Mouse (Mus musculus) forebrain, embryonic 16.5 days (tissue): Measurements from ENCODE around the gene Mfap2. TPM values are rescaled to one million over a fixed set of nuclear protein-coding genes. Genes with fewer than 3 reads are reported as not detected.

Experiments used
- ATAC-seq: fragments of 200-750 bp; cut with Nextera tagmentation; 2 replicates; pipeline ENCODE4 v1.8.0; 2017; ENCODE audit warnings: mild to moderate bottlenecking, moderate library complexity
- H3K27ac ChIP-seq: fragments of 300-500 bp; sonication (generic); 2 replicates; pipeline ENCODE4 v1.5.1; 2014; ENCODE audit warnings: low read length, control low read depth
- H3K27me3 ChIP-seq: fragments of 300-500 bp; sonication (generic); replicated peaks from 2 replicates; pipeline ENCODE4 v1.6.1; 2014; ENCODE audit warnings: low read length; ENCODE audit not compliant: control insufficient read depth, insufficient read depth
- H3K36me3 ChIP-seq: fragments of 300-500 bp; sonication (generic); 2 replicates; pipeline ENCODE4 v1.6.1; 2014; ENCODE audit not compliant: control insufficient read depth, insufficient read depth
- H3K4me1 ChIP-seq: fragments of 300-500 bp; sonication (generic); replicated peaks from 2 replicates; pipeline ENCODE4 v1.6.1; 2014; ENCODE audit warnings: low read length; ENCODE audit not compliant: control insufficient read depth, insufficient read depth
- H3K4me2 ChIP-seq: fragments of 300-500 bp; sonication (generic); 2 replicates; pipeline ENCODE4 v1.6.1; 2014; ENCODE audit warnings: mild to moderate bottlenecking, low read length, control low read depth
- H3K4me3 ChIP-seq: fragments of 300-500 bp; sonication (generic); replicated peaks from 2 replicates; pipeline ENCODE4 v1.5.1; 2014; ENCODE audit warnings: mild to moderate bottlenecking, low read length, control low read depth
- H3K9ac ChIP-seq: fragments of 300-500 bp; sonication (generic); replicated peaks from 2 replicates; pipeline ENCODE4 v1.6.1; 2014; ENCODE audit warnings: low read depth, low read length, control low read depth
- H3K9me3 ChIP-seq: fragments of 300-500 bp; sonication (generic); 2 replicates; pipeline ENCODE4 v1.6.1; 2016; ENCODE audit warnings: low read length; ENCODE audit not compliant: control insufficient read depth
- WGBS: fragments of 180-500 bp; shearing (Covaris S2); extraction: QIAGEN DNeasy Blood & Tissue Kit; methylation state at CpG from one replicate; pipeline ENCODE4 v1.1.7; 2014; 5-methylcytosine and 5-hydroxymethylcytosine counted together
- polyA plus RNA-seq: library from polyadenylated mRNA; unstranded; fragments of >200 nt; fragmentation: Nextera tagmentation; extraction: Ambion mirVana; gene quantifications from 2 replicates; pipeline ENCODE4 v1.2.1, GENCODE M21; 2015

The Mfap2 gene
- polyA plus RNA-seq, 1 experiment from 2014 or later: 202 TPM

DNA sequence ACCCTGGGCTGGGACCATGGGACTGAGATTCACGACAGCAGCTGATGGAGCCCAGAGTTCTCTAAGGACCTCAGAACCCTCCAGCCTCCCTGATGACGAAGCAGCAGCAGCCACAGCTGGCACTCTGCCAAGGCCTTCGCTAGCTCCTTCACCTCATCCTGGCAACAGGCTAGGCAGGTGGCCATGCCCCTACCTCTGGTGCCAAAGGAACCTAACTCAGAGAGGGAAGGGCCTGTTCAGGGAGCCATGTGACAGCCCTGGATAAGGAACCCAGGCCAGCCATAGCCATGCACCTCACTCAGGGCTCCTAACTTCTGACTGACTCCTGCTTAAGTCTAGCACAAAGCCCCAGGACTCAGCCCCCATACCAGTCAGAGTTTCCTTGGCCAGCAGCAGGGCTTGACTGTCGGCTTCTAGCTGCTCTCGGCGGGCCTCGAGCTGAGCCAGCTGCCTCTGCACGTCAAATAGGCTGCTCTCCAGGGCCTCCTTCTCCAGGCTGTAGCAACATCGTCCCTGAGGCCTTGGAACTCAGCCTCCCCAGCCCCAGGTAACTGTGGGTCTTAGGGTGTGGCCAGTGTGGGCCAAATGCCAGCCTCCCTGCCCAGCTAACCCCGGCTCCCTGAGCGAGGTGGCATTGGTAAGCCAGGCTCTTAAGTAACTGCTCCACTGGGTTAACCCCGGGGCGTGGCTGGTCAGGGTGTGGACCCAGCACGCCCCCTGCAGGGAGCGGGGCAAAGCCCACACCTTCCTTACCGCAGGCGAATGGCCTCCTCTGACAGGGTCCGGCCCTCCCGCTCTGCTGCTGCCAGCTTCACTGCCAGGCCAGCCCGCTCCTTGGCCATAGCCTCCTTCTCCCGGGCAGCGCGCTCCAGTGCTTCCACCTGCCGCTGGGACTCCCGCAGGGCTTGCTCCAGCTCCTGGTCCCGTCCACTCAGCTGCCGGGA lies 23.7 kb downstream of the Mfap2 start:
- H3K4me3 ChIP-seq: no peak overlapping the region
- 0 out of 2 replicates have a peak, but pooled peaks have one; percentile 7 for ATAC-seq
- H3K9ac ChIP-seq: no peak overlapping the region
- no peak overlapping the region for H3K27ac ChIP-seq
- no peaks in the 10 kb centered on the region for H3K9me3 ChIP-seq
- 70% methylated on average over 27 of the region's 27 CpGs for WGBS
- H3K4me1 ChIP-seq: peaks cover 7% of the 10 kb centered on the region; the same call in 1 of the 2 replicates
- no peaks in the 10 kb centered on the region; the same call in 1 of the 2 replicates for H3K36me3 ChIP-seq
- no peak overlapping the region for H3K4me2 ChIP-seq
- H3K27me3 ChIP-seq: no peaks in the 10 kb centered on the region

DNA sequence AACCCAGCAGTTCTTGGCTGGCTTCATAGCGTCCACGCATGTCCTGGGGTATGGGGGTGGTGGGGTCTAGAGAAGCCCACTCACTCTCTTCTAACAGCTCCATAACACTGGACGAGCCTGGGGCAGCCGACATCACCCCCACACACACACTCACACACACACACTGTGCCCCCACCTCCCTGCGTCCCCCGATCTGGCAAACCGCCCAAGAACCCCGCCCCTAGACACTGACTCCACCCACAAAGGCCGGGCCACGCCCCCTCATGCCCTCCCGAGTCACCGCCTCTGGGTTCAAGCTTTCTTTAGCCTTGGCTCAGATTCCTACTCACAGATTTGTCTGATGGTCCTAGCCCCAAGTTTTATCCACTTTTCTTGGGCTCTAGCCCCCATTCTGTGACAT lies 30.9 kb downstream of the Mfap2 start:
- no peak for ATAC-seq
- Histone ChIP-seq H3K27ac (no peak overlapping the region), H3K4me1 (0 out of 2 replicates have a peak, but pooled peaks cover 3% of the 10 kb centered on the region), H3K27me3 (no peaks in the 10 kb centered on the region), H3K4me2 (no peak overlapping the region), H3K9ac (no peak overlapping the region), H3K9me3 (no peaks in the 10 kb centered on the region), H3K4me3 (no peak overlapping the region), H3K36me3 (no peaks in the 10 kb centered on the region; the same call in 1 of the 2 replicates)
- WGBS: 53% methylated on average over 12 of the region's 12 CpGs

DNA sequence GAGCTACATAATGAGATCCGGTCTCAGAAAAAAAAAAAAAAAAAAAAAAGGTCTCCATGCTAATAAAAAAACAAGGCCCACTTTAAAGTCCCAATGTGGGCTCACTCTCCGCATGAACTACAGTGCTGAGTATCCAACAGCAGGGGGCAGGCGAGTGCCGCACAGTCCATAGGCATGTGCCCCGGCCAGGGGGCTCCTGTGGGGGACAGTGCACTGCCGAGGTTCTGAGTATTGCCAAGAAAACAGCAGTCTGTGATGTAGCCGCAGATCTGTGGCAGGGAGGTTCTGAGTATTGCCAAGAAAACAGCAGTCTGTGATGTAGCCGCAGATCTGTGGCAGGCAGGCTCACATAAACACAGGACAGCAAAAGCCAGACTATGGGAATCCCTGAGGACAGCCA lies 34.6 kb downstream of the Mfap2 start:
- Histone ChIP-seq H3K27me3 (no peaks in the 10 kb centered on the region), H3K9ac (no peak overlapping the region), H3K4me3 (no peak overlapping the region), H3K4me2 (no peak overlapping the region), H3K4me1 (peaks cover 18% of the 10 kb centered on the region), H3K9me3 (no peaks in the 10 kb centered on the region), H3K36me3 (no peaks in the 10 kb centered on the region), H3K27ac (no peak overlapping the region)
- 10% methylated on average over 8 of the region's 8 CpGs for WGBS
- ATAC-seq: peak; percentile 48; the same call in 1 of the 2 replicates

DNA sequence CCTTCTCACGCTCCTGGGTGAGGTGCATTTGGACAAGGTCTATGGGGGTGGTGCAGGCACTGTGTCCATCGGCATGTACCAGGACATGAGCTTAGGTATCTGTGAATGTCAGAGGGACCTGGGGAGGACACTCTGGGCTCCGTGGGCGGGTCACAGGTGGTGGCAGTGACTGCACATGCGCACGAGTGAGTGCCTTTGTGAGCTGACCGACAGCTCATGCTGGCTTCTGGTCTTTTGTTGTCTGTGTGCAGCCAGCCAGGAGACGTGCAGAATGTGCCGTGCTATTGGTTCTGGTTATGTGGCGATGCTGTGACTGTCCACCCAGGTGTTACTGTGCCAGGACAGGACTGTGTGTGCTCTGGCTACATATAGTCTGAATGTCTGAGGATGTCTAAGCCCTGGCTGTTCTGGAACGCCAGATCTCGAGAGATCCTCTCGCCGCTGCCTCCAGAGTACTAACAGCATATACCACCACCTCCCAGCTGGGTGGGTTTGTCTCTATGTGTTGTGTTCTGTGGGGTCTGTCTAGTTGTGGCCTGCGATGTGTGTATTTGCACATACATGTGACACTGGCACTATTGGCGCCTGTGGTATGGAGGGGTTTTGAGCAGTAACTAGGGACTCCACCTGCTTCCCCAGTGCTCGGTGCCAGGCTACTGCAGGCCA lies 38.7 kb downstream of the Mfap2 start:
- WGBS: 16% methylated on average over 17 of the region's 17 CpGs

DNA sequence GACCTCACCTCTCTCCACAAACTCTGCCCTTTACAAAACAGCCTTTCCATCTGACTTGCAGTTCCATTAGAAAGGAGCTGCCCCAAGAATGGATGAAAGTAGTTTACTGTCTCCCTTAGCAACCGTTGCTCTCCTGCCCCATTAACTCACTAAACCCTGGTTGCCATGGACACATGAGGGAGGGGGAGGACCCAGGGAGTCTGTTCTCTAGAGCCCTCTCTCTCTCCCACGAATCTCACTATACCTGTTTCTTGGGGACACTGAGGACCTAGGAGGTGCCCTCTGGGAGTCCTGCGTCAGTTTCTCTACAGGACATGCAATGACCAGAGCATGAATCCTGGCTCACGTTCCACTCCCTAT lies 39.2 kb downstream of the Mfap2 start:
- Histone ChIP-seq H3K4me3 (no peak overlapping the region), H3K4me2 (peak overlapping the region; percentile 34), H3K27ac (peak overlapping the region; percentile 92), H3K36me3 (no peaks in the 10 kb centered on the region), H3K9ac (peak overlapping the region; percentile 48), H3K27me3 (no peaks in the 10 kb centered on the region), H3K4me1 (peaks cover 54% of the 10 kb centered on the region), H3K9me3 (no peaks in the 10 kb centered on the region)
- 8% methylated on average over 4 of the region's 4 CpGs for WGBS
- peak; percentile 74 for ATAC-seq

More for the DNA sequence above, 38.7 kb downstream of the Mfap2 start:
- Histone ChIP-seq H3K9ac (peak overlapping the region; percentile 48), H3K4me1 (peaks cover 50% of the 10 kb centered on the region), H3K27me3 (no peaks in the 10 kb centered on the region), H3K4me2 (peak overlapping the region; percentile 34), H3K36me3 (no peaks in the 10 kb centered on the region), H3K9me3 (no peaks in the 10 kb centered on the region), H3K27ac (peak overlapping the region; percentile 92), H3K4me3 (no peak overlapping the region)
- peak; percentile 9 for ATAC-seq

DNA sequence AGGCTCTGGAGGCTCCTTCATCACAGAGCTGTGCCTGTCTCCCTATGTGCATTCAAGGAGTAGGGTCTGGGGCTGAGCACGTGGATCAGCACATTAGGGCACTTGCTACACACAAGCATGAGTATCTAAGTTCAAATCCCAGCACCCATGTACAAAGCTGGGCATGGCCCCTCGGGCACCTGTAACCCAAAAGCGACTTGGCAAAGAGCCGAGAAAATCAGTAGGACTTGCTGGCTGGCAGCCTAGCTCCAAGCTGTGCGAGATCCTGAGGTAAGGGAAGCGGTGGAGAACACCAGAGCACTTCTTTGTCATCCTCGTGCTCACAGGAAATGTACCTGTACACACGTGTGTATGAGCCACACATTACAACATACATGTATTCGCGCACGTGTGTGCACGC lies 42.2 kb downstream of the Mfap2 start:
- Histone ChIP-seq H3K9ac (no peak overlapping the region), H3K27me3 (no peaks in the 10 kb centered on the region), H3K4me2 (no peak overlapping the region), H3K4me3 (no peak overlapping the region), H3K9me3 (no peaks in the 10 kb centered on the region), H3K27ac (peak overlapping the region; percentile 56; the same call in 1 of the 2 replicates), H3K36me3 (no peaks in the 10 kb centered on the region), H3K4me1 (peaks cover 51% of the 10 kb centered on the region)
- 50% methylated on average over 12 of the region's 12 CpGs for WGBS
- ATAC-seq: no peak

DNA sequence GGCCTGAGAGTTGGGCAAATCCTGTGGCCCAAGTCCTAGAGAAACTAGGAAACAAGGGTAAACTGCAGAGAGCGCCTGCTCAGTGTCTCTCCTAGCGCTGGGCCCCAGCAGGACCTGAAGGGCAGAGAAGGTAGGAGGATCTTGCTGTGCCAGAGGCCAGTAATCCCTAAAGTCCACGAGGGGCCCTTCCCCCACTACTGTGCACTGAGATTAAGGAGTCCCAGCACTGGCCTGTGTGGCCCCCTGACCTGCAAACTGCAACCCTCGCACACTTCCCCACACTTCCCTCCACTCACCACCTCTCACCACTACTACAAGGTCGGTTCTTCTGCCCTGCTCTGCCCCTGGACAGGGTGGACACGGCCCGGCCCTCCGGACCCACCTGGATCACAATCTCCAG lies 42.9 kb downstream of the Mfap2 start:
- H3K9ac ChIP-seq: peak overlapping the region; percentile 66
- 16% methylated on average over 8 of the region's 8 CpGs for WGBS
- no peak for ATAC-seq
- H3K4me2 ChIP-seq: peak overlapping the region; percentile 61
- H3K4me1 ChIP-seq: peaks cover 51% of the 10 kb centered on the region
- H3K9me3 ChIP-seq: no peaks in the 10 kb centered on the region
- H3K27ac ChIP-seq: peak overlapping the region; percentile 90
- peak overlapping the region; percentile 35 for H3K4me3 ChIP-seq
- no peaks in the 10 kb centered on the region for H3K27me3 ChIP-seq
- H3K36me3 ChIP-seq: no peaks in the 10 kb centered on the region

DNA sequence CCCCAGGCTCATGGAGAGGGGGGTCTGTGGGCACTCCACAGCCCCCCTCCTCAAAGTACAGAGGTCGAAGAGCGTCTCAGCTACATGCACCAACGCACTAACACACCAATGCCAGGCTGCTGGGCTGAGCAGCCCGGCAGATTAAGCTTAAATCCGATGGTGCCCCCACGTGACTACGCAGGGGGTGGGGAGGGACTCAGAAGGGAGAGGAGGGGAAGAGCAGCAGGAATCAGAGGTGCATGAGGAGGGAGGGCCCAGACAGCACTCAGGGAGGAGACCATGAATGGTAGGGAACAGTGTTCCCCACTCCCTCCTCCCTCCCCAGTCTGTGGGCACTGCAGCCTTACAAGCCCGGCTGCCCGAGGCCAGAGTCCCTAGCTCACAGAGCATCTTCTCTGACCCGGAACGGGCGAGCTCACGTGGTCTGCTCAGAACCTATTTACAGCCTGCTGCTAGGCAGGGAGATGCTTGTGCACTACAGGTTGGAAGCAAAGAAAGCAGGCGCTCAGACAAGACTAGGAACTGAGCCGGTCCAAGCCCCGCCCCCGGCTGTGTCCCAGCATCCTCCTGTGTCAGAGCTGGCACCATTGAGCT lies 43.4 kb downstream of the Mfap2 start:
- H3K4me1 ChIP-seq: peaks cover 48% of the 10 kb centered on the region
- H3K9me3 ChIP-seq: no peaks in the 10 kb centered on the region
- no peaks in the 10 kb centered on the region for H3K36me3 ChIP-seq
- WGBS: 6% methylated on average over 17 of the region's 17 CpGs
- peak overlapping the region; percentile 90 for H3K27ac ChIP-seq
- H3K4me3 ChIP-seq: peak overlapping the region; percentile 35
- H3K9ac ChIP-seq: peak overlapping the region; percentile 66
- no peaks in the 10 kb centered on the region for H3K27me3 ChIP-seq
- peak overlapping the region; percentile 61 for H3K4me2 ChIP-seq
- peak; percentile 68 for ATAC-seq

DNA sequence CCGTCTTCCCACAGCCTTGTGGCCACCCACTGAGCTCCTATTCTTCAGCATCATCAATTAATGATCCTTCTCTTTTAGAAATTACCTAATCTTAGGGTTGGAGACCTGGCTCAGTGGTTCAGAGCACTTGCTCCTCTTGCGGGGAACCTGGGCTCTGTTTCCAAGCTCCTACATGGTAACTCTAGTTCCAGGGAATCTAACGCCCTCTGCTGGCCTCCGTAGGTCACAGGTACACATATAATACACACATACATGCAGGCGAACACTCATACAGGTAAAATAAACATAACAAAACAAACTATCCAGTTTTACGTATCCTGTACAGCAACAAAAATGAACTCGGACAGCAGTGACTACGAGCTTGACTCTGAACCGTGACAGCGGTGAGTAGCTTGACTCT lies 46.8 kb downstream of the Mfap2 start:
- H3K4me1 ChIP-seq: peaks cover 35% of the 10 kb centered on the region
- no peaks in the 10 kb centered on the region for H3K9me3 ChIP-seq
- no peak for ATAC-seq
- 94% methylated on average over 10 of the region's 10 CpGs for WGBS
- H3K4me2 ChIP-seq: no peak overlapping the region
- no peaks in the 10 kb centered on the region for H3K27me3 ChIP-seq
- no peaks in the 10 kb centered on the region for H3K36me3 ChIP-seq
- no peak overlapping the region for H3K4me3 ChIP-seq
- H3K27ac ChIP-seq: no peak overlapping the region
- no peak overlapping the region for H3K9ac ChIP-seq
